Mouse (Mus musculus) forebrain, embryonic 16.5 days (tissue): ENCODE measurements around the gene Nsfl1c. TPM values are rescaled to one million over a fixed set of nuclear protein-coding genes. Genes with fewer than 3 reads are reported as not detected.

Experiments
- ATAC-seq: fragments of 200-750 bp; cut with Nextera tagmentation; 2 replicates; pipeline ENCODE4 v1.8.0; 2017; ENCODE audit warnings: mild to moderate bottlenecking, moderate library complexity
- H3K27ac ChIP-seq: fragments of 300-500 bp; sonication (generic); 2 replicates; pipeline ENCODE4 v1.5.1; 2014; ENCODE audit warnings: low read length, control low read depth
- H3K27me3 ChIP-seq: fragments of 300-500 bp; sonication (generic); replicated peaks from 2 replicates; pipeline ENCODE4 v1.6.1; 2014; ENCODE audit warnings: low read length; ENCODE audit not compliant: control insufficient read depth, insufficient read depth
- H3K36me3 ChIP-seq: fragments of 300-500 bp; sonication (generic); 2 replicates; pipeline ENCODE4 v1.6.1; 2014; ENCODE audit not compliant: control insufficient read depth, insufficient read depth
- H3K4me1 ChIP-seq: fragments of 300-500 bp; sonication (generic); replicated peaks from 2 replicates; pipeline ENCODE4 v1.6.1; 2014; ENCODE audit warnings: low read length; ENCODE audit not compliant: control insufficient read depth, insufficient read depth
- H3K4me2 ChIP-seq: fragments of 300-500 bp; sonication (generic); 2 replicates; pipeline ENCODE4 v1.6.1; 2014; ENCODE audit warnings: mild to moderate bottlenecking, low read length, control low read depth
- H3K4me3 ChIP-seq: fragments of 300-500 bp; sonication (generic); replicated peaks from 2 replicates; pipeline ENCODE4 v1.5.1; 2014; ENCODE audit warnings: mild to moderate bottlenecking, low read length, control low read depth
- H3K9ac ChIP-seq: fragments of 300-500 bp; sonication (generic); replicated peaks from 2 replicates; pipeline ENCODE4 v1.6.1; 2014; ENCODE audit warnings: low read depth, low read length, control low read depth
- H3K9me3 ChIP-seq: fragments of 300-500 bp; sonication (generic); 2 replicates; pipeline ENCODE4 v1.6.1; 2016; ENCODE audit warnings: low read length; ENCODE audit not compliant: control insufficient read depth
- WGBS: fragments of 180-500 bp; shearing (Covaris S2); extraction: QIAGEN DNeasy Blood & Tissue Kit; methylation state at CpG from one replicate; pipeline ENCODE4 v1.1.7; 2014; 5-methylcytosine and 5-hydroxymethylcytosine counted together
- polyA plus RNA-seq: library from polyadenylated mRNA; unstranded; fragments of >200 nt; fragmentation: Nextera tagmentation; extraction: Ambion mirVana; gene quantifications from 2 replicates; pipeline ENCODE4 v1.2.1, GENCODE M21; 2015

Gene Nsfl1c
- polyA plus RNA-seq, 1 experiment from 2014 or later = 287 TPM

GRCm38 (mm10) chr2:151524324-151525041 is 30.5 kb downstream of the Nsfl1c start:
- Histone ChIP-seq H3K4me2 (no peak overlapping the region), H3K4me3 (no peak overlapping the region), H3K36me3 (peaks cover 12% of the 10 kb centered on the region), H3K27me3 (no peaks in the 10 kb centered on the region), H3K9ac (no peak overlapping the region), H3K9me3 (no peaks in the 10 kb centered on the region), H3K4me1 (no peaks in the 10 kb centered on the region), H3K27ac (no peak overlapping the region)
- WGBS = 68% methylated on average over 4 of the region's 4 CpGs
- ATAC-seq = no peak

- Histone ChIP-seq H3K9me3 (no peaks in the 10 kb centered on the region), H3K36me3 (peaks cover 9% of the 10 kb centered on the region), H3K27me3 (no peaks in the 10 kb centered on the region), H3K4me3 (no peak overlapping the region), H3K4me1 (no peaks in the 10 kb centered on the region), H3K9ac (no peak overlapping the region), H3K4me2 (no peak overlapping the region), H3K27ac (no peak overlapping the region)
- ATAC-seq = no peak
- 68% methylated on average over 2 of the region's 2 CpGs for WGBS
Observed at GRCm38 (mm10) chr2:151525520-151525919, 31.5 kb downstream of the Nsfl1c start.

- Histone ChIP-seq H3K9ac (no peak overlapping the region), H3K27me3 (no peaks in the 10 kb centered on the region), H3K4me1 (no peaks in the 10 kb centered on the region), H3K9me3 (no peaks in the 10 kb centered on the region), H3K36me3 (peaks cover 3% of the 10 kb centered on the region), H3K4me2 (no peak overlapping the region), H3K27ac (no peak overlapping the region), H3K4me3 (no peak overlapping the region)
- ATAC-seq = no peak
- 93% methylated on average over 1 of the region's 1 CpGs for WGBS
Observed at GRCm38 (mm10) chr2:151528066-151528465, 34.1 kb downstream of the Nsfl1c start.

GRCm38 (mm10) chr2:151529169-151529568 is 35.2 kb downstream of the Nsfl1c start:
- Histone ChIP-seq H3K27ac (no peak overlapping the region), H3K27me3 (no peaks in the 10 kb centered on the region), H3K9me3 (no peaks in the 10 kb centered on the region), H3K9ac (no peak overlapping the region), H3K4me1 (no peaks in the 10 kb centered on the region), H3K4me2 (no peak overlapping the region), H3K36me3 (peaks cover 3% of the 10 kb centered on the region), H3K4me3 (no peak overlapping the region)
- no peak for ATAC-seq

- Histone ChIP-seq H3K9ac (no peak overlapping the region), H3K4me1 (no peaks in the 10 kb centered on the region), H3K9me3 (no peaks in the 10 kb centered on the region), H3K27ac (no peak overlapping the region), H3K4me2 (no peak overlapping the region), H3K4me3 (no peak overlapping the region), H3K36me3 (peaks cover 3% of the 10 kb centered on the region), H3K27me3 (no peaks in the 10 kb centered on the region)
- 64% methylated on average over 8 of the region's 8 CpGs for WGBS
- no peak for ATAC-seq
Observed at GRCm38 (mm10) chr2:151530378-151531230, 36.6 kb downstream of the Nsfl1c start.

- Histone ChIP-seq H3K4me2 (no peak overlapping the region), H3K4me1 (no peaks in the 10 kb centered on the region), H3K27me3 (no peaks in the 10 kb centered on the region), H3K36me3 (no peaks in the 10 kb centered on the region), H3K4me3 (no peak overlapping the region), H3K27ac (no peak overlapping the region), H3K9me3 (no peaks in the 10 kb centered on the region), H3K9ac (no peak overlapping the region)
- 87% methylated on average over 6 of the region's 6 CpGs for WGBS
- no peak for ATAC-seq
Observed at GRCm38 (mm10) chr2:151533632-151534031, 39.6 kb downstream of the Nsfl1c start.

- Histone ChIP-seq H3K9ac (no peak overlapping the region), H3K36me3 (no peaks in the 10 kb centered on the region), H3K27ac (peak overlapping the region; percentile 28; the same call in 1 of the 2 replicates), H3K27me3 (no peaks in the 10 kb centered on the region), H3K4me3 (no peak overlapping the region), H3K4me1 (no peaks in the 10 kb centered on the region), H3K4me2 (no peak overlapping the region), H3K9me3 (no peaks in the 10 kb centered on the region)
- ATAC-seq = peak; percentile 66
- WGBS = 40% methylated on average over 1 of the region's 1 CpGs
Observed at GRCm38 (mm10) chr2:151535961-151536617, 42.1 kb downstream of the Nsfl1c start.

GRCm38 (mm10) chr2:151536618-151536974 is 42.6 kb downstream of the Nsfl1c start:
- peaks cover 3% of the 10 kb centered on the region; the same call in 1 of the 2 replicates for H3K4me1 ChIP-seq
- 46% methylated on average over 5 of the region's 5 CpGs for WGBS
- no peak; the same call in 1 of the 2 replicates for ATAC-seq

GRCm38 (mm10) chr2:151538646-151539045 is 44.7 kb downstream of the Nsfl1c start:
- Histone ChIP-seq H3K4me1 (peaks cover 9% of the 10 kb centered on the region), H3K36me3 (no peaks in the 10 kb centered on the region), H3K27me3 (no peaks in the 10 kb centered on the region), H3K27ac (no peak overlapping the region), H3K9me3 (no peaks in the 10 kb centered on the region), H3K4me2 (no peak overlapping the region), H3K9ac (no peak overlapping the region), H3K4me3 (no peak overlapping the region)
- WGBS = 61% methylated on average over 4 of the region's 4 CpGs
- no peak for ATAC-seq

More at GRCm38 (mm10) chr2:151536618-151536974, 42.6 kb downstream of the Nsfl1c start:
- no peak overlapping the region for H3K27ac ChIP-seq
- no peak overlapping the region for H3K4me3 ChIP-seq
- H3K27me3 ChIP-seq = no peaks in the 10 kb centered on the region
- H3K36me3 ChIP-seq = no peaks in the 10 kb centered on the region
- no peaks in the 10 kb centered on the region for H3K9me3 ChIP-seq
- no peak overlapping the region for H3K9ac ChIP-seq
- no peak overlapping the region for H3K4me2 ChIP-seq
